Mouse (Mus musculus) heart, postnatal 0 days (tissue): ENCODE data around the gene Gtpbp3.

Source experiments
- CTCF ChIP-seq: IDR thresholded peaks from 2 replicates; pipeline ENCODE4 v1.5.1; 2016; ENCODE audit warnings: antibody characterized with exemption, control low read depth, low read depth
- EP300 ChIP-seq: IDR thresholded peaks from 2 replicates; pipeline ENCODE4 v1.6.1; 2016; ENCODE audit warnings: antibody characterized with exemption, low read depth

GRCm38 (mm10) chr8:71497881-71498501 lies 10.1 kb downstream of the Gtpbp3 start:
- TF ChIP-seq CTCF, result no peak
- TF ChIP-seq EP300, result 0 out of 2 replicates have a peak, but pooled peaks have one; percentile 21
